Mouse (Mus musculus): ENCODE measurements around the gene Ndufaf2. TPM values are rescaled to one million over a fixed set of nuclear protein-coding genes. Genes with fewer than 3 reads are reported as not detected.

Gene Ndufaf2
- polyA plus RNA-seq, 1 experiment: 29.1 TPM

DNA sequence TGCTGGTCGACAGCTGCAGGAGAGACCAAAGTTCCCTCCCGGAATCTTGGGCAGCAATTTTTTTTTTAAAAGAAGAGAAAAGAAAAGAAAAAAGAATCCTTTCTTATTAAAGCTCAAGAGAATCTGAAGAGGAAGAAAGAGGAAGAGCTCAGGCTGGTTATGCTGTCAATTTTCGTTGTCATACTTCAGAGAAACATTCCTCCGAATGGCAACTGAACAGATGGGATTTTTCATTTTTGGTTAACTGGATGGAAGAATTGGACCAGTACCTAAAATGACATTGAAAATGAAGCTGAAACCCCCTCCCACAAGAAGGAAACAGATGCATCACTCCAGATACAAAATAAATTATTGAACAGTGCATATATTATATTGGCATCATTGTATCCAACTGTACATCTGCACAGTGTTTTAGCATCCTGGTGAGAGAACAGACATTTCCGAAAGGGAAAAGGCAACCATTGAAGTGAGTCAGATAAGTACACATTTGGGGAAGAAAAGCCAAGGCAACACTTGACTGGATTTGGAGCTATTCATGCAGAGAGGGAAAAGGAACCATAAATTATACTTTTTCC is 19.9 kb downstream of the Ndufaf2 start:
- no peak for DNase-seq (ENCODE audit: low spot score)

GRCm38 (mm10) chr13:108135617-108136016 is 22.8 kb downstream of the Ndufaf2 start:
- DNase-seq (ENCODE audit: low spot score): no peak

DNA sequence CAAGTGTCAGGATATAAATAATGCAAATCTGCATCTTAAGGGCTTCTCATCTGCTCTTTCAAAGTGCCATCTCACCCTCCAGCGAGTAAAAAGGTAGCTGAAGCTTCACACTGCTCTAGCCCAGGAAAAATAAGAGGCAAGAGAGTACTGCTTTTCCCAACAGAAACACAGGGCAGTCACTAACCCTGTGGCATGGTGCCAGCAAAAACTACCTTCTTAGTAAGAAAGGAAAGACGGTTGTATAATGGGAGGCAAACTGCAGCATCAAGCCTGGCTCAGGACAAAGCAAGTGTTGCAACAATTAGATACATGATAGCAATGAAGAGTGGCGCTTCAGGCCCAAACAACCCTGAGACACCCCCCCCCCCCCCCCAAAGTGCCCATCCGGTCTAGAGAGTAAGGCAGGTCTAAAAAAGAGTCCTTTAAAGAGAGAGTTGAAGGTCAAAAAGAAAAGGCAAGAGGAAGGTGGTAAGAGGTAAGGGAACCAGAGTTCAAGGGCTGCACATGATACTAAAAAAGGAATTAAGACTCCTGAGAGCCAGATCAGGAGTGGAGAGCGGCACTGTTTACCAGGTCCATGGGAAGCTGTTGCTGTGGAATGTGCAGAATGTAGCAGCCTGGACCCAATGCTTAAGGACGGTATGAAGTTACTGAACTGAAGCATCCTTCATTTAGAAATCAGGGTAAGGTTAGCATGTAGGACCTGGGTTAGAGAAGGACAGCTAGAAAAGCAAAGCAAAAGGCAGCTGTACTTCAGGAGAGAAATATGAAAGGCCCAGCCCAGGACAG is 26.2 kb downstream of the Ndufaf2 start:
- DNase-seq (ENCODE audit: low spot score): no peak

DNA sequence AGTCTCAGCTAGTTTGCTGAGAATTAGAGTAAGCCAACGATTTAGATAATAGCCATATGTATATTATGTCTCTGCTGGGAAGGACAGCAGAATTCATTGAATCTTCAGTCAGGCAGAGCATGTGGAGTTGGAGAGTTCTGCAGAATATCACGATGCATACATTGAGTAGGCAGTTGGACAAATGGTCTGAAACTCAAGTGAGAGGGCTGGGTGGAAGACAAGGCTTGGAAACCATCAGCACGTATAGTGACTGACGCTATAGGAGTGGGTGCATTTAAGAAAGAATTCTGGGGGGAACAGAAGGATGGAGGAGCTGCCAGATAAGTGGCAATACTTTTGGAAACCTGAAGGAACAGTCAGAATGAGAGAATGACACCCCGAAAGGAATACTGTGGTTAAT is 27.7 kb downstream of the Ndufaf2 start:
- DNase-seq (ENCODE audit: low spot score): no peak

DNA sequence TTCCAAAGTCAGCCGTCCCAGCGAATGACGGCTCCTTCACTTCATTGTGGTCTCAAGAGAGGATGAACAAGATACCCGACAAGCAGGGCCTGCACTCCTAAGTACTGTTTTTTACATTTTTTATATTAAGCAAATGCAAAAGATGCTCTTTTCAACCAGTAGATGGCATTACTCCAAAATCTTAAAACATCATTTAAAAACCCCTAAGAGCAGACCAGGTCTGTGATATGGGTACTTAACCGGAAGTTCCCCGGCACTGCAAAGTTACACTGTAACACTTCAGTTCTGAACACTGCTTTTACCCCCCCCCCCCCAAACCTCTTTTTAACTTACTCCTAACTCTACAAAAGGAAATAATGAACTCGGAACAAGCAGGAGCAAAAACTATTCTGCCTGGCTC is 29.4 kb downstream of the Ndufaf2 start:
- DNase-seq (ENCODE audit: low spot score): no peak

GRCm38 (mm10) chr13:108127883-108128282 is 30.5 kb downstream of the Ndufaf2 start:
- no peak for DNase-seq (ENCODE audit: low spot score)

GRCm38 (mm10) chr13:108127130-108127529 is 31.3 kb downstream of the Ndufaf2 start:
- DNase-seq (ENCODE audit: low spot score): no peak

DNA sequence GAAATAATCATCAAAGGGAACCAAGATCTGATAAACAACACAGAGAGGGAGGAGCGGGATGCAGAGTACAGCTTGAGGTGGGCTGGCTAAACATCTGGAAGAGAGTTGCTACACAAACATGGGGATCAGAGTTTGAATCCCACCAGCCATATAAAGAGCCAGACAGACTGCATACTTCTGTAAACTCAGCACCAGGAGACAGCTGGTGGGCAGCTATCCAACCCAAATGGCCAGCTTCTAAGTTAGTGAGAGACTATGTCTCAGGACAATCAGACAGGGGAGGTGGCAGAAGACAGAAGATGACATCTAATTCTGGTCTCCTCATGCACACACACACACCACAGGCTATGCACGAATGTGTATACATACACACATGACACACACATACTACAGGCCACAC is 32.2 kb downstream of the Ndufaf2 start:
- no peak for DNase-seq (ENCODE audit: low spot score)

DNA sequence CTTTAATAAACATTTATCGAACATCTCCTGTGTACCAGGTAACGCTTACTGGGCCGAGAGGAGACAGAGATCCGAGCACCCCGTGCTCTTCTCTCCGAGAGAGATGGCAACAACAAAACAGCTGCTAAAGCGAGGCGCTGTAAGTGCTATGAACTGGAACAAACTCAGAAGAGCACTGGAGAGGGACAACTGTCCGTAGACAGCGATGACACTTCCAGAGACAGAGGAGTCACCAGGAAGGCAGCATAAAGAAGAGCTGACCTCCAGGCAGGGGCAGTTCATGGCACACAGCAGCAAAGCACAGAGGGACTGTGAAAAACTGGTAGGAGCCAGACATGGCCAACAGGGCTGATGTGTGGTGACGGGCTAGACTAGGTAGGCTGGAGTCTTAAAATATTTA is 34.3 kb downstream of the Ndufaf2 start:
- no peak for DNase-seq (ENCODE audit: low spot score)

DNA sequence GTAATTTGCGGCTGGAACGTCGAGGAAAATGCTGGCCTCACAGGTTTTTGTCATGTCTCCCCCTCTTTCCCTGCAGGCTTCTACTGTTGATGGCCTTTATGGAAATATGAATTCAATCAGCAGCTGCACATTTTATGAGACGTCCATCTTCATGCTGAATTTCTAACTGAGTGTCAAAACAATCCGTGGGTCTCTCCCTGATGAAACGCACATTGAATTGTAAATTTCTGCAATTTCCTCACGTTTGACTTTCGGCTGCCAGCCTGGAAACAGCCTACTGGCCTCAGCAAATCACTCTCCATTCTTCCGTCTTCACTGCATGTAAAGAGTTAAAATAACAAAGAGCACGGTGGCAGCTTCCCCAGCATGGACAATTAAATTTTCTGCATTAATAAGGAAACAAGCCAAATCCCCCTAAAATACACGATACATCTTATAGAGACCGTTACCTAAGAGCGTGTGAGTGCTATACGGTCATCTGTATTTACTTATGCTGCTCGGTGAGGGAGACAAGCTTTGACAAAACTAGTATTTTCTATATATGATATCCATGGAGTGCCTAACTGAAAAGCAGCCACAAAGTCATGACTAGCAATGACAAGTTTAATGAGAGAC is 35.2 kb downstream of the Ndufaf2 start:
- no peak for DNase-seq (ENCODE audit: low spot score)

DNA sequence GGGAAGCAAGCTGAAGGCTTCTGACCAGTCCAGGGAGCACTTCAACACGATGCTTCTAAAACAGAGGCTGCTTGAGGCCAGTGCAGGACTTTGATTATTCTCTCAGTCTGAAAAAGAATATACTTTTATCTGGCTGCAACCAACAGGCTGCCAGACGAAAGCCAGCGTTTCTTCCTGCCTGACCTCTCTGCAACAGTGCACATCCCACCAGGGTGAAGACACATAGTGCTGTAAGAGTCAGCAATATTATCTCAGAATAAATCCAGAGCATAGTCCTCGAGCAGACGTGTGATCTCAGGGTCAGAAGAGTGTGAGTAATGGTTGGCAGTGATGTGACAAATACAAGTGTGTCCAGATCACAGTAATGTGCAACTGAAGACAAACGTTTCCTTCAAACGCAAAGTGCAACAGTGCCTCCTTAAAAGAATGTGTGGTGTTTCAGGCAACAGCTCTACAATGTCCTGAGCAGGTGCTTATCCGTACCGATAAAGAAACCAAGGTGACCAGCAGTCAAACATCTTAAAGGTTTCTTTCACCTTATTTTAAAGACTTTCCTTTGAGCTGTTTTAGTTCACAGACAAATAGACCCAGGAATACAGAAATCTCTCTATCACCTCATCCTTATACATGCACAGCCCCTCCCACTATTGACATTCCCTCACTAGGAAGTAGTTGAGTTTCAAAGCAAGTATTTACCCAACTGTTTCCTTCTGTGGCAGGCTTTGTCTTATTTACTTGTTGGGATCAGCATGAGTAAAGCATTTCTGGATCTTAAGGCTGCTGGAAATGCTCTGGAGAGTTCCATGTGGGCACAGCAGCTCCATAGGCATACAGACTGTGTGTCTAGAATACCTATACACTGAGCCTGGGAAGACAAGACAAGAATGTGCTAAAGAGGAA is 38.8 kb downstream of the Ndufaf2 start:
- no peak for DNase-seq (ENCODE audit: low spot score)

DNA sequence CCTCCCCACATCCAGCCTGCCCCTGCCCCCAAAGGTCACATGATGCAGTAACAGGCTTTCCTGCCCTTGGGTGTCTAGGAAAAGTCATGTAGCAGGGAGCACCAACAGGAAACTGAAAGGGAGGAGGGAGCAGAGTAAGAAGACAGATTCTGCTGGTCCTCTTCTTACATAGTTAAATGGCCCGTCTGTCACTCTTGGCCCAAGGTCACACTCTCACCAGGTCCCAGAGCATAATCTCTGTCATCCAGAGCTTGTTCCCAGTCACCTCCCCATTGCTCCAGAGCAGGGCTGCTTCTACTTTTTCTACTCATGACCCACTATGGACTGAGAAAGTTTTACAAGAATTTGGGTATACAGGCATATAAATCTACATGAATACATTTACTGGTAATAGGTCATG is 40.2 kb downstream of the Ndufaf2 start:
- DNase-seq (ENCODE audit: low spot score): no peak

DNA sequence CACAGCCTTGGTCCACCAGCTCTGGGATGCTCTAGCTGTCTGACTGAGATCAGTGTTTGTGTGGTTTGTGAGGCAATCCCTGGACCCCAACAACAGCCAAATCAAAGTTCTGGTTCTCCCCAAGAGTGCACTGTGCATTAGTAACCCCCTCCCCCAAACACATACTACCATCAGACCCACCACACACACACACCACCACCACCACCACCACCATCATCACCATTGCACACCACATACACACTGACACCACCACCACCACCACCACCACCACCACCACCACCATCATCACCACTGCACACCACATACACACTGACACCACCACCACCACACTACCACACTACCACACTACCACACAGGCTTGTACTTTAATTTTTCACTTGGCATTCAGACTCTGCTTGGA is 40.8 kb downstream of the Ndufaf2 start:
- DNase-seq (ENCODE audit: low spot score): no peak

- no peak for DNase-seq (ENCODE audit: low spot score)
These were observed 44.2 kb downstream of the Ndufaf2 start for GRCm38 (mm10) chr13:108114257-108114656.

GRCm38 (mm10) chr13:108113536-108113935 is 44.9 kb downstream of the Ndufaf2 start:
- no peak for DNase-seq (ENCODE audit: low spot score)

- DNase-seq (ENCODE audit: low spot score): no peak
These were observed 47.5 kb downstream of the Ndufaf2 start for GRCm38 (mm10) chr13:108110929-108111328.

DNA sequence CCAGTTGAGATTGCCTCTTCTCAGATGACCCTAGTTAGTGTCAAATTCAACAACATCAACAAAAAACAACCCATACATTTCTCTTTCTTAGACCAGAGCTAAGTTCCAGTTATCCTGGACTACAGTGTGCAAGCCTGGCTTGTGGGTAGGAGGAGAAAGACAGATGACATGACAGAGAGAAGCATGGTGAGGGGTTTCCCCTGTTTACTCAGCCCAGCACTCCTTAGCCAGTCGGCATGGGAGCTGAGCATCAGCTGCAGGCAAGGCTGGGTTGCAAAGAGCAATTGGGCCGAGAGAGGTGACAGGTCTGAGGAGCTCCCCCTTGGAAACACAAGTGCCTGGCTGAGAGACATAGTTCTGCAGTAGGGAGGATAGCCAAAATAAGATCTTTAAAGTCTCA is 57.7 kb downstream of the Ndufaf2 start:
- no peak for DNase-seq (ENCODE audit: low spot score)

GRCm38 (mm10) chr13:108096446-108096845 is 62.0 kb downstream of the Ndufaf2 start:
- no peak for DNase-seq (ENCODE audit: low spot score)

DNA sequence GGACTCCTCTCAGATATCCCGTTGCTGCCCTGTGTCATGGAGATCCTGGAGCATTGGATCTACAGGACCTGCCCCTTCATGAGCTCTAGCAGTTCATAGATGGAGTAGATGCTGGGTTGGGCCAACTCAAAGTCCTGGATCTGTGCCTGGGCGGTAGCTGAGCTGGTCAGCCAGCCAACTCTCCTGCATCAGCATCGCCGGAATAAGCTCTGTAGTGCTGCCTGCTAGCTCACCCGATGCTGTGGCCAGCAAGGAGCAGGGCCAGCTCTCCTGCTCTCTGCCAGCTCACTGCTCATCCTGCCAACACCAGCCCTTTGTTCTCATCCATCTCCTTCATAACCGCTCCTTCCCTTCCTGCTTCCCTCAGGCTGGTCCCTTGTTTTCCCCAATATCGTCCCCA is 62.8 kb downstream of the Ndufaf2 start:
- no peak for DNase-seq (ENCODE audit: low spot score)

GRCm38 (mm10) chr13:108094681-108095080 is 63.7 kb downstream of the Ndufaf2 start:
- DNase-seq (ENCODE audit: low spot score): no peak

GRCm38 (mm10) chr13:108092290-108092689 is 66.1 kb downstream of the Ndufaf2 start:
- DNase-seq (ENCODE audit: low spot score): no peak

GRCm38 (mm10) chr13:108086724-108087123 is 71.7 kb downstream of the Ndufaf2 start:
- DNase-seq (ENCODE audit: low spot score): no peak
